ENCODE assay signal across 8 mouse cellular contexts in the genomic region with DNA sequence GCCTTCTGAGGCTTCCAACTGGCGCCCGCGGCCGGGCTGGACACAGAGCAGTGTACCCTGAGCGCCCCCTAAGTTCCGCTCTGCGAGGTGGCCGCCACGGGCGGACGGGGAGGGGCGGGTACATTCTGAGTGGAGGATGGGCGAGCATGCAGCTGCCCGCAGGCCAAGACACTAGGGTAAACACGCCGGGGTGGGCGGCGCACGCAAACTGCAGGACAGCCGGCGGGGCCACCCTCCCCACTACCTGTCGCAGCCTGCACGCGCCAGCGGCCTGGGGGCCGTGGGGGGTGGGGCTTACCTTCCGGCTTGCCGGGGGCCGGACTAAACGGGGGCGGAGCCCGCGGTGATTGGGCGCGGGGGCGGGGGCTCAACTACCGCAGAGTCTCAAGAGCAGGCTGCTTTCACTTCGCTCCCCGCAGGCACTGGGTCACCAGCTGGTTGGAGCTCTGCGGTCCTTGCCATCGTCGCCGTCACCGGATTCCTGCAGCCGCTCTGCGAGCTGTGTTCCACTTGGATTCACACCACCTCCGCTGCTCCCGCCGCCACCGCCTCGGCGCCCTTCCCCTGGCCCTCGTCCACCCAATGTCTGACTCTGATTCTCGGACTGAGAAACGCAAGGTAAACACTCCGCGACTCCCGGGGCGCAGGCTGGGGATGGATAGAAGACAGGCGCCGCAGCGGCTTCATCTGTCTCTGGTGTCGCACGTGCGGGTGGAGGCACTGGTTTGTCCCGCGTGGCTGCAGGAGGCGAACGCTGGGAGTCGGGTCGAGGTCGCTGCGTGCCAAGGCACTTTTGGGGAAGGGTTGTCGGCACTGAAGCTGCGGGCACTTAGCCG. TPM values are rescaled to one million over a fixed set of nuclear protein-coding genes. Genes with fewer than 3 reads are reported as not detected.
DNase-seq lines count a peak whose midpoint lies in the region; ATAC-seq lines count a peak whose summit lies in the region.

A gene (plus strand): TSS at position 404 of the 836 bp plus-strand sequence.

- H3K36me3 ChIP-seq in hindbrain, embryonic 14.5 days (replicated peaks; ENCODE audit: control insufficient read depth, insufficient read depth): no peaks in the 10 kb centered on the region

- no peaks in the 10 kb centered on the region for H3K9me3 ChIP-seq in hindbrain, embryonic 14.5 days (ENCODE audit: control insufficient read depth, low read length)

- DNase-seq in T-cell, adult 2 months (ENCODE audit: low spot score): peak; percentile 94
- peak; percentile 81 to 88 for DNase-seq in cerebellum, postnatal 36 days
- peak; percentile 84 to 86 for DNase-seq in frontal cortex, postnatal 36 days (ENCODE audit: low spot score in 2 of 2)
- DNase-seq in hindbrain, embryonic 14.5 days (ENCODE audit: low spot score): peak; percentile 86
- DNase-seq in layer of hippocampus, postnatal 36 days: peak; percentile 87 to 88
- peak; percentile 97 for DNase-seq in lung, postnatal 25 days (ENCODE audit: low spot score)
- peak; percentile 83 for DNase-seq in retina, adult 2 months (ENCODE audit: low read depth, low spot score)
- DNase-seq in thymus, postnatal 36 days: peak; percentile 98 to 99

- ATAC-seq in hindbrain, embryonic 14.5 days (ENCODE audit: low FRiP score): peak; percentile 85

- H3K27me3 ChIP-seq in hindbrain, embryonic 14.5 days (ENCODE audit: control insufficient read depth, insufficient read depth, low read length): peaks cover 36% of the 10 kb centered on the region

- under 1% methylated on average over 67 of the region's 76 CpGs for WGBS in hindbrain, embryonic 14.5 days

- peaks cover 39% of the 10 kb centered on the region for H3K4me1 ChIP-seq in hindbrain, embryonic 14.5 days (replicated peaks; ENCODE audit: control insufficient read depth, insufficient read depth, low read length)

- H3K4me2 ChIP-seq in hindbrain, embryonic 14.5 days (replicated peaks): peak within 1 kb of the TSS; percentile 89

- H3K9ac ChIP-seq in hindbrain, embryonic 14.5 days: peak within 1 kb of the TSS; percentile 71

- peak within 1 kb of the TSS; percentile 77 for H3K4me3 ChIP-seq in hindbrain, embryonic 14.5 days (replicated peaks; ENCODE audit: low read length)

- H3K27ac ChIP-seq in hindbrain, embryonic 14.5 days: peak within 1 kb of the TSS; percentile 18; the same call in 1 of the 2 replicates

RNA-seq across cellular contexts. Expression of the gene that starts here (rescaled TPM):
- 12.2 and 12.9 TPM in 2 replicates for polyA plus RNA-seq in hindbrain, embryonic 14.5 days (2014; fragmentation: Nextera tagmentation; extraction: Ambion mirVana)
- 1 to 10 TPM; 5.5 TPM for total RNA-seq in layer of hippocampus, postnatal 36 days (2021)

Comparison
In these comparisons a context has a peak if more than half of its experiments do, and no peak if none do; other contexts are left out.
1. Peak in every context shown above with its lines: DNase-seq, ATAC-seq, H3K4me3 ChIP-seq and H3K27ac ChIP-seq.